Mouse (Mus musculus) spleen, adult 2 months (tissue): Measurements from ENCODE around the gene Rabif.

Experiments used
- CTCF ChIP-seq: fragments of 200-500 bp; IDR thresholded peaks from 2 replicates; pipeline ENCODE4 v1.5.1; 2011; ENCODE audit warnings: mild to moderate bottlenecking, inconsistent platforms; ENCODE audit not compliant: insufficient read depth, insufficient read length, insufficient replicate concordance; ENCODE audit errors: extremely low read depth
- POLR2A ChIP-seq: fragments of 200-500 bp; IDR thresholded peaks from 2 replicates; pipeline ENCODE4 v1.6.1; 2011; ENCODE audit warnings: low read depth, low read length, inconsistent platforms

GRCm38 (mm10) chr1:134515891-134516290, 21.4 kb downstream of the Rabif start:
- TF ChIP-seq CTCF, result no peak
- TF ChIP-seq POLR2A, result no peak
